15 mouse cellular contexts compared by ENCODE assay signal in genomic region chr3:33391765-33392540, GRCm38 (mm10).
DNase-seq lines count a peak whose midpoint lies in the region; ATAC-seq and TF ChIP-seq lines count a peak whose summit lies in the region.
"Had no signal": no experiment of that assay in that cellular context is flagged by ENCODE, and none has a peak within 500 bp of the region (broad histone marks: within the 10 kb centered on the region; RNA-seq: fewer than 3 reads in every experiment).

No protein-coding gene starts in this region.

- H3K36me3 ChIP-seq in forebrain, embryonic 11.5 days (ENCODE audit: control insufficient read depth, insufficient read depth, low read length), result no peaks in the 10 kb centered on the region
- H3K36me3 ChIP-seq in forebrain, postnatal 0 days (ENCODE audit: insufficient read depth), result no peaks in the 10 kb centered on the region
- H3K36me3 ChIP-seq in kidney, embryonic 15.5 days, result no peaks in the 10 kb centered on the region
- H3K36me3 ChIP-seq in midbrain, embryonic 13.5 days, result no peaks in the 10 kb centered on the region
- H3K36me3 ChIP-seq in midbrain, embryonic 11.5 days (ENCODE audit: control insufficient read depth, insufficient read depth, low read length), result no peaks in the 10 kb centered on the region
- H3K36me3 ChIP-seq: liver, embryonic 13.5 days; neural tube, embryonic 13.5 days had no signal

- no peak overlapping the region for H3K4me2 ChIP-seq in forebrain, embryonic 11.5 days (ENCODE audit: low read depth, low read length, severe bottlenecking)
- H3K4me2 ChIP-seq in forebrain, postnatal 0 days (ENCODE audit: low read depth), result no peak overlapping the region
- H3K4me2 ChIP-seq in kidney, embryonic 15.5 days, result no peak overlapping the region
- H3K4me2 ChIP-seq in midbrain, embryonic 13.5 days (replicated peaks), result no peak overlapping the region
- H3K4me2 ChIP-seq in midbrain, embryonic 11.5 days, result no peak overlapping the region
- H3K4me2 ChIP-seq: liver, embryonic 13.5 days; neural tube, embryonic 13.5 days had no signal

- no peak overlapping the region for H3K9ac ChIP-seq in forebrain, embryonic 11.5 days (ENCODE audit: low read length)
- no peak overlapping the region for H3K9ac ChIP-seq in forebrain, postnatal 0 days
- H3K9ac ChIP-seq in kidney, embryonic 15.5 days, result no peak overlapping the region
- no peak overlapping the region for H3K9ac ChIP-seq in midbrain, embryonic 13.5 days (replicated peaks)
- no peak overlapping the region for H3K9ac ChIP-seq in midbrain, embryonic 11.5 days (ENCODE audit: low read length)
- H3K9ac ChIP-seq: liver, embryonic 13.5 days; neural tube, embryonic 13.5 days had no signal

- H3K4me1 ChIP-seq in forebrain, embryonic 11.5 days (replicated peaks; ENCODE audit: control insufficient read depth, insufficient read depth, low read length), result no peaks in the 10 kb centered on the region
- H3K4me1 ChIP-seq in forebrain, postnatal 0 days (ENCODE audit: insufficient read depth), result no peaks in the 10 kb centered on the region
- no peaks in the 10 kb centered on the region for H3K4me1 ChIP-seq in kidney, embryonic 15.5 days
- H3K4me1 ChIP-seq in midbrain, embryonic 13.5 days (replicated peaks), result no peaks in the 10 kb centered on the region
- no peaks in the 10 kb centered on the region for H3K4me1 ChIP-seq in midbrain, embryonic 11.5 days (ENCODE audit: control insufficient read depth, insufficient read depth, low read length)
- H3K4me1 ChIP-seq: liver, embryonic 13.5 days; neural tube, embryonic 13.5 days had no signal

- WGBS in forebrain, embryonic 11.5 days, result 91% methylated on average over 4 of the region's 4 CpGs
- 87% methylated on average over 4 of the region's 4 CpGs for WGBS in forebrain, postnatal 0 days
- WGBS in kidney, embryonic 15.5 days, result 84% methylated on average over 4 of the region's 4 CpGs
- WGBS in midbrain, embryonic 13.5 days, result 89% methylated on average over 4 of the region's 4 CpGs
- WGBS in midbrain, embryonic 11.5 days, result 82% methylated on average over 4 of the region's 4 CpGs

- ATAC-seq in forebrain, embryonic 11.5 days (replicated peaks; ENCODE audit: low FRiP score), result 0 out of 2 replicates have a peak, but pooled peaks have one; percentile 33
- ATAC-seq in forebrain, postnatal 0 days, result no peak
- ATAC-seq in kidney, embryonic 15.5 days (replicated peaks; ENCODE audit: low FRiP score), result 0 out of 2 replicates have a peak, but pooled peaks have one; percentile 6
- peak; percentile 55; the same call in 1 of the 2 replicates for ATAC-seq in midbrain, embryonic 13.5 days
- no peak for ATAC-seq in midbrain, embryonic 11.5 days (ENCODE audit: low FRiP score)

- DNase-seq in forebrain, embryonic 11.5 days (ENCODE audit: low spot score), result no peak
- no peak for DNase-seq in forebrain, postnatal 0 days
- no peak for DNase-seq in kidney, postnatal 14 days
- DNase-seq in midbrain, embryonic 11.5 days (ENCODE audit: low spot score, missing footprints), result no peak
- no peak for DNase-seq in layer of hippocampus, adult 2 months (ENCODE audit: low spot score in 2 of 2)
- no peak for DNase-seq in cerebellum, postnatal 4 days (ENCODE audit: low spot score in 2 of 2)
- DNase-seq: cerebellum, adult 9-11 months; embryo, embryonic 11 days; heart, postnatal 10 days; kidney, adult 9 months; liver, embryonic 13.5 days; thymus, postnatal 25 days had no signal

- H3K9me3 ChIP-seq in forebrain, embryonic 11.5 days (ENCODE audit: control insufficient read depth, low read length), result no peaks in the 10 kb centered on the region
- no peaks in the 10 kb centered on the region for H3K9me3 ChIP-seq in forebrain, postnatal 0 days (ENCODE audit: low read length)
- H3K9me3 ChIP-seq in kidney, embryonic 15.5 days (replicated peaks), result no peaks in the 10 kb centered on the region
- no peaks in the 10 kb centered on the region for H3K9me3 ChIP-seq in midbrain, embryonic 13.5 days
- no peaks in the 10 kb centered on the region for H3K9me3 ChIP-seq in midbrain, embryonic 11.5 days (ENCODE audit: control insufficient read depth, low read length)
- H3K9me3 ChIP-seq: liver, embryonic 13.5 days; neural tube, embryonic 13.5 days had no signal

- no peak overlapping the region for H3K4me3 ChIP-seq in forebrain, embryonic 11.5 days (ENCODE audit: low read depth, low read length)
- H3K4me3 ChIP-seq in forebrain, postnatal 0 days (ENCODE audit: low read depth, low read length), result no peak overlapping the region
- no peak overlapping the region for H3K4me3 ChIP-seq in kidney, embryonic 15.5 days (replicated peaks)
- H3K4me3 ChIP-seq in midbrain, embryonic 13.5 days (replicated peaks), result no peak overlapping the region
- no peak overlapping the region for H3K4me3 ChIP-seq in midbrain, embryonic 11.5 days (ENCODE audit: low read depth, low read length)
- no peak overlapping the region for H3K4me3 ChIP-seq in layer of hippocampus, adult 2 months
- H3K4me3 ChIP-seq: liver, embryonic 13.5 days; neural tube, embryonic 13.5 days had no signal

- no peak for TF ChIP-seq CTCF in forebrain, postnatal 0 days (IDR thresholded peaks at IDR 0.05; ENCODE audit: low read depth)
- no peak for TF ChIP-seq CTCF in layer of hippocampus, adult 2 months (conservative IDR thresholded peaks at IDR 0.05)

- H3K27me3 ChIP-seq in forebrain, embryonic 11.5 days (ENCODE audit: control insufficient read depth, insufficient read depth, low read length), result no peaks in the 10 kb centered on the region
- H3K27me3 ChIP-seq in forebrain, postnatal 0 days (ENCODE audit: insufficient read depth, low read length), result no peaks in the 10 kb centered on the region
- no peaks in the 10 kb centered on the region for H3K27me3 ChIP-seq in kidney, embryonic 15.5 days
- no peaks in the 10 kb centered on the region for H3K27me3 ChIP-seq in midbrain, embryonic 13.5 days
- H3K27me3 ChIP-seq in midbrain, embryonic 11.5 days (ENCODE audit: control insufficient read depth, insufficient read depth, low read length), result no peaks in the 10 kb centered on the region
- H3K27me3 ChIP-seq: liver, embryonic 13.5 days; neural tube, embryonic 13.5 days had no signal

- no peak overlapping the region for H3K27ac ChIP-seq in forebrain, embryonic 11.5 days (ENCODE audit: low read depth, low read length)
- no peak overlapping the region for H3K27ac ChIP-seq in forebrain, postnatal 0 days (ENCODE audit: low read depth, low read length)
- no peak overlapping the region for H3K27ac ChIP-seq in kidney, embryonic 15.5 days
- no peak overlapping the region for H3K27ac ChIP-seq in midbrain, embryonic 13.5 days
- H3K27ac ChIP-seq in midbrain, embryonic 11.5 days (ENCODE audit: low read depth, low read length), result no peak overlapping the region
- no peak overlapping the region; the same call in 1 of the 2 replicates for H3K27ac ChIP-seq in layer of hippocampus, adult 2 months
- H3K27ac ChIP-seq: liver, embryonic 13.5 days; neural tube, embryonic 13.5 days had no signal

Comparison
In these comparisons a context has a peak if more than half of its experiments do, and no peak if none do; other contexts are left out.
1. ATAC-seq: peak in forebrain, embryonic 11.5 days (single experiment), kidney, embryonic 15.5 days (single experiment) and midbrain, embryonic 13.5 days (single experiment); none in forebrain, postnatal 0 days (single experiment) and midbrain, embryonic 11.5 days (single experiment).